Mouse (Mus musculus): ENCODE results near the gene Sprr2h. TPM values are rescaled to one million over a fixed set of nuclear protein-coding genes. Genes with fewer than 3 reads are reported as not detected.

Gene Sprr2h
- total RNA-seq (2023), result not detected

DNA sequence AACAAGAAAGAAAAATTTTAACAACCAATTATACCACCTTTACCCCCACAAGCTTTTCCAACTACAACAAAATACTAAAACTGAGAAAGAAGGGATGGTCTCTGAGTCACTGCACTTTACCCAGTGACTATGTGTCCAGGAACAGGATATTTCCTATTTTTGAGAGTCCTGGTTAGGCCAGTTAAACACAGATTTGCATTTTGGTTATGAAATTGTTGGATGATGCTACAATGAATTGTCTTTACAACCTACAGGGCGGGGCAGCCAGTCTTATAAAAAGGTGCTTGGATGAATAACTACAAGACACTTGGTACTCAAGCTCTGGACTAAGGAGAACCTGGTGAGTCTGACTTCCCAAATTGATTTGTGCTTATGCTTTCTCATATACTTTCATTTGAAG is at the start of gene Sprr2h:
Gene Sprr2h (plus strand): TSS at position 301 of the 400 bp plus-strand sequence.

DNA sequence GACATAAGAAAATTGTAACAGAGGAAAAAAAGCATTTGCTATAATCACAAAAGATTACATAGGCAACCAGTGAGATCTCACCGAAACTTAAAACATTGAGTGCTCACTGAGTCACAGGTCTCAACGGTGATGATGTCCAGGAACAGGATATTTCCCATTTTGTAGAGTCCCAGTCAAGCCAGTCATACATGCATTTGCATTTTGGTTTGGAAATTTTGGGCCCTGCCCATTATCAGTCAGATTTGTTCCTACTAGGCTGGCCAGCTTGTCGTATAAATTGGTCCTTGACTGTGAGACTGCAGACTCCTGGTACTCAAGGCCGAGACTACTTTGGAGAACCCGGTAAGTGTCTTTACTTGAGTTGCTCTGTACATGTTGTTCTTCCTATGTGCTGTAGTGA is 46.6 kb upstream of the Sprr2h start, which contains the start of gene Sprr2d:
Gene Sprr2d (plus strand): TSS at position 301 of the 400 bp plus-strand sequence.

DNA sequence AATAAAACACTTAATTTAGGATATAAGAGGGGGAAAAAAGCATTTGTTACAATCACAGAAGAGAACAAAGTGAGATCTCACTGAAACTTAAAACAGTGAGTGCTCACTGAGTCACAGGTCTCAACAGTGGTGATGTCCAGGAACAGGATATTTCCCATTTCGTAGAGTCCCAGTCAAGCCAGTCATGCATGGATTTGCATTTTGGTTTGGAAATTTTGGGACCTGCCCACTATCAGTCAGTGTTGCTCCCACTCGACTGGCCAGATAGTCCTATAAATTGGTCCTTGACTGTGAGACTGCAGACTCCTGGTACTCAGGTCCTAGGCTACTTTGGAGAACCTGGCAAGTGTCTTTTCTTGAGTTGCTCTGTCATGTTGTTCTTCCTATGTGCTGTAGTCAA is 33.6 kb upstream of the Sprr2h start, which contains the start of gene Sprr2e:
Gene Sprr2e (plus strand): TSS at position 301 of the 400 bp plus-strand sequence.

DNA sequence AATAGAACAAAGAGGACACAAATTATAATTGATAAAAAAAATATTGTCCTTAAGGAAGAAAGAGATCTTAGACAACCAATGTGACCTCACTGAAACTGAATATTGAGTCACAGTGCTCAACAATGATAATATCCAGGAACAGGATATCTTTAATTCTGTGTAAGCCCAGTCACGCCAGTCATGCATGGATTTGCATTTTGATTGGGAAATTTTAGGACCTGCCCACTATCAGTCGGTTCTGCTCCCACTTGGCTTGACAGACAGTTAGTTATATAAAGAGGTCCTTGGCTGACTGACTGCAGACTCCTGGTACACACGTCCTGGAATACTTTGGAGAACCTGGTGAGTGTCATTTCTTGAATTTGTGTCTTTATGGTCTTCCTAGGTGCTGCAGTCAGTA is 20.6 kb upstream of the Sprr2h start, which contains the start of gene Sprr2f:
Gene Sprr2f (plus strand): TSS at position 301 of the 400 bp plus-strand sequence.

DNA sequence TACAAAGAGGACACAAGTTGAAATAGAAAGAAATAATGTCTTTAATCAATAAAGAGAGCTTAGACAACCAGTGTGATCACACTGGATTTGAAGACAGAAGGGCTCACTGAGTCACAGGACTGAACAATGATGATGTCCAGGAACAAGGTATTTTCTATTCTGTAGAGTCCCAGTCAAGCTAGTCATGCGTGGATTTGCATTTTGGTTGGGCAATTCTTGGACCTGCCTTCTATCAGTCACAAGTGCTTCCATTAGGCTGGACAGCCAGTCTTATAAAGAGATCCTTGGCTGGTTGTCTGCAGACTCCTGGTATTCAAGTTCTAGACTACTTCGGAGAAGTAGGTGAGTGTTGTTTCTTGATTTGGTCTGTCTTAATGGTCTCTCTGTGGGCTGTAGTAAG is 22.2 kb downstream of the Sprr2h start, which contains the start of gene Sprr2i:
Gene Sprr2i (plus strand): TSS at position 301 of the 400 bp plus-strand sequence.

DNA sequence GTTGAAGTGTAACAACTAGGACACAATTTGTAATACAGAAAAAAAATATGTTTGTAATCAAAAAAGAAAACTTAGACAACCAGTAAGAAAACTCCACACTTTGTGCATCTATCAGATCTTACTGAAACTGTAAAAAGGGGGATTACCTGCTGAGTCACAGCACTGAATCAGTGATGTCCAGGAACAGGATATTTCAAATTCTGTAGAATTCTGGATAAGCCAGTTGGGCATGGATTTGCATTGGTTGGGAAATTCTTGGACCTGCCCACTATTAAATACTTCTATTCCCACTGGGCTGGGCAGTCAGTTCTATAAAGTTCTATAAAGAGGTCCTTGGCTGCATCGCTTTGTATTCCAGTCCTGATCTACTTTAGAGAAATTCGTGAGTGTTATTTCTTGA is 32.3 kb downstream of the Sprr2h start, which contains the start of gene Sprr2j-ps:
Gene Sprr2j-ps (plus strand): TSS at position 301 of the 400 bp plus-strand sequence.

DNA sequence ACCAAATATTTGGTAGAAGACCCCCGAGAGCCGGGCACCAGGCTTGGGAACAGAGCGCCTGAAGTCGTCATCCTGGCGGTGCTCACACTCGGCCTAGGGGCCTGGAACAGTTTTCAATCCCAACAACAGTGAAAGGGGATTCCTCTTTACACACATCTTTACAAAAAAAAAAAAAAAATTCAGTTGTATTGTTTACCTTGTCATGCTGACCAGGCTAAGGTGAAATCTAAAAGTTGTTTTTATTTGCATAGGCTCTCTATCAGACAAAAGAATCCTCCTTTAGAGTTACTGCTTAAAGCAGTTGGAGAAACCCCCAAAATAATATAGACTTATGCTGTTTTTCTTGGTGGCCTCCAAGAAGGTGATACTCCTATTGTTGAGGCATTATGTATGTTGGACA is 43.8 kb downstream of the Sprr2h start, which contains the start of gene Gm9774:
Gene Gm9774 (minus strand): TSS at position 101 of the 400 bp plus-strand sequence.

DNA sequence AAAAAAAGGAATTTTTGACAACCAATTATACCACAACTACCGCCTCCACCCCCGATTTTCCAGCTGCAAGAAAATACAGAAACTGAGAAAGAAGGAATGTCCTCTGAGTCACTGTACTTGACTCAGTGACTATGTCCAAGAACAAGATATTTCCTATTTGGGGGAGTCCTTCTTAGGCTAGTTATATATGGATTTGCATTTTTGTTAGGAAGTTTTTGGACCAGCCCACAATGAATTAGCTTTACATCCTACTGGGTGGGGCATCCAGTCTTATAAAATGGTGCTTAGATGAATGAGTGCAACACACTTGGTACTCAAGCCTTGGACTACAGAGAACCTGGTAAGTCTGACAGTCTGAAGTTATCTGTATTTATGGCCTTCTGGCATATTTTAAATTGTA is 46.8 kb downstream of the Sprr2h start, which contains the start of gene Sprr2k:
Gene Sprr2k (plus strand): TSS at position 301 of the 400 bp plus-strand sequence.

Other genes with a start within 250 kb of the Sprr2h start
- not detected for gene Lelp1, start 242.9 kb upstream of the Sprr2h start, total RNA-seq (2023)
- not detected for gene Sprr2a1, start 169.9 kb upstream of the Sprr2h start, total RNA-seq (2023)
- not detected for gene Sprr2a2, start 169.8 kb upstream of the Sprr2h start, total RNA-seq (2023)
- not detected for gene Sprr2a3, start 100.3 kb upstream of the Sprr2h start, total RNA-seq (2023)
- gene Sprr2b, start 69.1 kb upstream of the Sprr2h start, total RNA-seq (2023), result not detected
- gene Sprr2d, start 46.5 kb upstream of the Sprr2h start, total RNA-seq (2023), result not detected
- not detected for gene Sprr2e, start 33.5 kb upstream of the Sprr2h start, total RNA-seq (2023)
- gene Sprr2f, start 20.5 kb upstream of the Sprr2h start, total RNA-seq (2023), result not detected
- not detected for gene Sprr2i, start 22.3 kb downstream of the Sprr2h start, total RNA-seq (2023)
- gene Sprr2j-ps, start 32.4 kb downstream of the Sprr2h start, total RNA-seq (2023), result not detected
- gene Gm9774, start 43.7 kb downstream of the Sprr2h start, total RNA-seq (2023), result 1 to 10 TPM in 1 of 2 experiments, under 1 TPM in 1; 0.66 to 1.4 TPM
- gene Sprr2k, start 46.9 kb downstream of the Sprr2h start, total RNA-seq (2023), result not detected
- gene Sprr1b, start 53.1 kb downstream of the Sprr2h start, total RNA-seq (2023), result not detected
- gene Sprr3, start 73.0 kb downstream of the Sprr2h start, total RNA-seq (2023), result not detected
- gene Sprr1a, start 100.2 kb downstream of the Sprr2h start, total RNA-seq (2023), result not detected
- gene Sprr4, start 114.8 kb downstream of the Sprr2h start, total RNA-seq (2023), result not detected
- not detected for gene 2310046K23Rik, start 148.8 kb downstream of the Sprr2h start, total RNA-seq (2023)
- gene Ivl, start 188.1 kb downstream of the Sprr2h start, total RNA-seq (2023), result not detected
- gene Smcp, start 203.3 kb downstream of the Sprr2h start, total RNA-seq (2023), result not detected
- gene 2210017I01Rik, start 221.8 kb downstream of the Sprr2h start, total RNA-seq (2023), result not detected
- gene Lce6a, start 236.0 kb downstream of the Sprr2h start, total RNA-seq (2023), result not detected

All from neutrophil, adult 59 days (primary cell).